Mouse (Mus musculus) lung, postnatal 4 days (tissue): Measurements from ENCODE around the gene 1700024P04Rik.
A peak's percentile ranks its signal among the peaks of the same experiment; 100 is the strongest.
"Not testable (repeated sequence)": the region's sequence is repeated elsewhere in the genome, so short reads cannot be mapped to it uniquely, and the experiment has no call there.

Experiments used
- DNase-seq, 2 experiments: peaks; one replicate each; pipeline ENCODE4 v3.0.0; 2021

The 1700024P04Rik gene

GRCm38 (mm10) chr13:98984465-98984864, at the start of gene 1700024P04Rik:
TSS of gene 1700024P04Rik (minus strand) at chr13:98984565.
- no peak for DNase-seq

GRCm38 (mm10) chr13:99031223-99032216, 47.2 kb upstream of the 1700024P04Rik start:
- DNase-seq, result no peak

GRCm38 (mm10) chr13:99030579-99031200, 46.3 kb upstream of the 1700024P04Rik start:
- no peak for DNase-seq

GRCm38 (mm10) chr13:99025268-99025667, 40.9 kb upstream of the 1700024P04Rik start:
- DNase-seq, result no peak

GRCm38 (mm10) chr13:99022036-99022435, 37.7 kb upstream of the 1700024P04Rik start:
- no peak for DNase-seq

GRCm38 (mm10) chr13:99021181-99021580, 36.8 kb upstream of the 1700024P04Rik start:
- DNase-seq, result no peak

- no peak for DNase-seq
Measured at GRCm38 (mm10) chr13:99019831-99020669, 35.7 kb upstream of the 1700024P04Rik start.

GRCm38 (mm10) chr13:99018526-99019201, 34.3 kb upstream of the 1700024P04Rik start:
- DNase-seq, result no peak

- no peak for DNase-seq
Measured at GRCm38 (mm10) chr13:99016696-99017095, 32.3 kb upstream of the 1700024P04Rik start.

GRCm38 (mm10) chr13:99012891-99013290, 28.5 kb upstream of the 1700024P04Rik start:
- no peak for DNase-seq

- DNase-seq, result no peak
Measured at GRCm38 (mm10) chr13:99008013-99008412, 23.6 kb upstream of the 1700024P04Rik start.

- DNase-seq, result peak in 1 of 2 experiments; percentile 29
Measured at GRCm38 (mm10) chr13:99006389-99007099, 22.2 kb upstream of the 1700024P04Rik start.

- not testable (repeated sequence) for DNase-seq
Measured at GRCm38 (mm10) chr13:99001652-99002051, 17.3 kb upstream of the 1700024P04Rik start.

- no peak for DNase-seq
Measured at GRCm38 (mm10) chr13:98997025-98997424, 12.7 kb upstream of the 1700024P04Rik start.

- no peak for DNase-seq
Measured at GRCm38 (mm10) chr13:98977070-98977785, 7.1 kb downstream of the 1700024P04Rik start.

- not testable (repeated sequence) for DNase-seq
Measured at GRCm38 (mm10) chr13:98976022-98976421, 8.3 kb downstream of the 1700024P04Rik start.

GRCm38 (mm10) chr13:98972090-98972489, 12.3 kb downstream of the 1700024P04Rik start:
- DNase-seq, result no peak

GRCm38 (mm10) chr13:98971641-98972040, 12.7 kb downstream of the 1700024P04Rik start:
- DNase-seq, result no peak

GRCm38 (mm10) chr13:98968517-98968916, 15.8 kb downstream of the 1700024P04Rik start:
- DNase-seq, result no peak

GRCm38 (mm10) chr13:98967942-98968341, 16.4 kb downstream of the 1700024P04Rik start:
- no peak for DNase-seq

- no peak for DNase-seq
Measured at GRCm38 (mm10) chr13:98966583-98966982, 17.8 kb downstream of the 1700024P04Rik start.
